Mouse (Mus musculus): ENCODE results near the gene H2afx.

Gene H2afx

GRCm38 (mm10) chr9:44379862-44380261, 45.4 kb downstream of the H2afx start:
- no peak for DNase-seq (ENCODE audit: low read depth, low spot score)

GRCm38 (mm10) chr9:44384596-44384995, 50.1 kb downstream of the H2afx start:
- DNase-seq (ENCODE audit: low read depth, low spot score), result no peak

Measured in c-Kit-negative CD71-positive TER-119-positive erythroid progenitor cells, embryonic 14.5 days (primary cell).